Mouse (Mus musculus): ENCODE measurements around the gene Slc10a6.
A peak's percentile ranks its signal among the peaks of the same experiment; 100 is the strongest.

The Slc10a6 gene

DNA sequence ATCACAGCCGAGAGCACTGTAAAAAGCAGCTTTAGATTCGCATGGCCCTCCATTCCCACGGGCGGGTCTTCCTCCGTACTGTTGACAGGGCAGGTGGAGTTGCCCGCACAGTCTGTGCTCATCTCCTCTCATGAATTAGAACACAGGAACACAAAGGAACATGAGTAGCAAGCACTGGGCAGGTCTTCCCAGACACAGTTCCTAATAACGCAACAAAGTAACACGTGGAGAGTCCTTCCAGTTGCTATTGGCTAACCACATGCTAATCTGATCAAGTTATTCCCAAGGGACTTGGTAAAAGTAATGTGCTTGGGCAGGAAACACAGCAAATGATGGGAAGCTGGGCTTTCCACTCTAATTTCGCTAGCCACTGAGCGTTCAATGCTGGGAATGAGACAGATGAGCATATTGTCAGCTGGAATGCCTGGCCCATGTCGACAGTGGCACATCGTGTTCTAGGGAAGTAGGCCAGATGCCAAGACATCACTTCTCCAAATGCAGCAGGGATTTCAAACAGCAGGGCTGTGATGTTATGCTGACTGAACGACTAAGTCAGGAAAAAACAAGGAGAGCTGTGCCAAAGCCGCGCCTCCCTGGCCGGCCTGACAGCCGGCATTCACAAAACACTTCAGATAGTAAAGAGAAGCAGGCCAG lies at the start of gene Slc10a6:
Gene Slc10a6, minus strand, starts transcription at position 293 of the 654 bp plus-strand sequence.
- peak in 1 of 2 experiments; percentile 25 for DNase-seq (ENCODE audit: low spot score in 2 of 2)

DNA sequence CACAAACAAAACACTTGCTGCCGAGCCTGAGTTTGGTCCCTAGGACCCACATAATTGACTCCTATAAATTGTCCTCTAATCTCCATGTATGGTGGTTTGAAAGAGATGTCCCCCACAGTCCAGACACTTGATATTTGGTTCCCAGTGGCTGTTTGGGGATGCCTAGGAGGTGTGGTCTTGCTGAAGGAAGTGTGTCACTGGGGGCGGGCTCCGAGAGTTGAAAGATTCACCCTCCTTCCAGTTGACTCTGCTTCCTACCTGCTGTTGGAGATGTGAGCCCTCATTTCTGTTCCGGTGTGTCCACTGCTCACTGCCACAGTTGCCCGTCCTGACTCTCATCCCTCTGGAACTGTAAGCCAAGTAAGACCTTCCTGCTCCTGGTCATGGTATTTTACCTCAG lies 49.8 kb upstream of the Slc10a6 start:
- DNase-seq (ENCODE audit: low spot score in 2 of 2) = no peak

DNA sequence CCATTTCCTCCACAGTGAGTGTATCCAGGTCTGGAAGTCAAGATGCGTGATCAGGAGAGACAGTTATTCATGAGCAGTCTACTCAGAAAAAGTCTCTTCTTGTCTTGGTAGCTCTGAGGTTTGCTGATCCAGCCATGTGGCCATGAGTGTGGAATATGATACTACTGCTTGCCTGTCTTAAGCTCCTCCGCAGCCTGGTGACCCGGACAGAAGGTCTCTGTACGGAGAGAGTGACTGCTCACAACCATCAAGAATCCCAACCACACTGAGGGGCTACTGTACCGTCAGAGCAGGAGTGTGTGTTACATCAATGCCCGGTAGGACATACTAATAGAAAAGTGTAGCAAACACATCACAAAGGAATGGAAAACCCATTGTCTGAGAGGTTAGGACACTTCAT lies 48.7 kb upstream of the Slc10a6 start:
- no peak for DNase-seq (ENCODE audit: low spot score in 2 of 2)

DNA sequence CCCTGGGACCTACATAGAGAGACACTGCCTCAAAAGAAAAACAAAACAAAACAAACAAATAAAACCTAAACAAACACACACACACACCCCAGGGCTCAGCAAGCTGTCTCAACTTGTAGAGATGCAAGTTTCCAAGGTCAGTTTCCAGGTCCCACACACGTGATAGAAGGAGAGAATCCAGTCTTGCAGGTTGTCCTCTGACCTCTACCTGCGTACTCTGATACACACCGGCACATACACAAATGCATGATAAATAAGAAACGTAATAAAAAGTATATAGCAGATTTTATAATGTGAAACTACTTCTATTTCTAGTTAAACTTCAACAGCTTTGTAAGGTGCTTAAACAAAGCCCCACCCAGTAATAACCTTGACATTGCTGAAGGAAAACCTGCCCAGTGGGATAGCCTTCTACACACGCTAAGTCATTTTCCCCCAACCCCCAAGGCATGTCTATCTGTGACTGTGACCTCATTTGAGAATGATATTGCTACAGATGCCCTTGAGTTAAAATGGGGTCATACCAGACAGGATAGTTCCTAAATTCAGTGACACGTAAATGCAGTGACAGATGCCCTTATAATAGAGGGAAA lies 47.2 kb upstream of the Slc10a6 start:
- DNase-seq (ENCODE audit: low spot score in 2 of 2) = no peak

DNA sequence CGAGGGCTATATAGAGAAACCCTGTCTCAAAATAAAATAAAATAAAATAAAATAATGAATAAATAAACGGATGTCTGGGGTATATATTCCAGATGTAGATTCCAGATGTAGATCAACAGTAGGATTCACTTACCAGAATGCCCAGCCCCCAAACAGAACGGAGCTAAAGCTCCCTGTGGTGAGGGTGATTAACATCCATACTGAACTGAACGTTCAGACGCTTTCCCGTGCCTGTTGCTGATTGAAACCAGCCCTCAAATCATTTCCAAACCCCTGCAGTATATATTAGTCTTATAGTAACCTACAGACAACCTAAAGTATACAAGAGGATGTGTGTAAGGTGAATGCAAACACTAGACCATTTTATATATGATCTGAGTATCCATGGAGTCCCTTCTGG lies 45.3 kb upstream of the Slc10a6 start:
- no peak for DNase-seq (ENCODE audit: low spot score in 2 of 2)

DNA sequence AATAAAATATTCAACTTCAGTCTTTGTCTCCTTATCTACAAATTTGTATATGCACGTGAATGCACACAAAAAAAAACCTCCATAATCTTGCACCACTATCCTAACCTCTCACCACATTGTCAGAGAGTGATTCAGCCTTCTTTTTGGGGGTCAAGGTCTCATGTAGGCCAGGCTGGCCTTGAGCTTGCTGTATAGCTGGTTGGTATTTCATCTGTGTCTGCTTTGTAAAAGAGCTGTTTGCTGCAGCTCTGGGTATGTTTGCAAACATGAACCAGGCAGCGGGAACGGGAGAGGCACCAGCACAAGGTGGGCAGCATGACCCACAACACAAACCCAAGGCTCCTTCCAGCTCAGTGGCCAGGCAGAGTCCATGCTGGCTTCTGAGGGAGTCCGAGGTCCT lies 44.4 kb upstream of the Slc10a6 start:
- DNase-seq (ENCODE audit: low spot score in 2 of 2) = no peak

DNA sequence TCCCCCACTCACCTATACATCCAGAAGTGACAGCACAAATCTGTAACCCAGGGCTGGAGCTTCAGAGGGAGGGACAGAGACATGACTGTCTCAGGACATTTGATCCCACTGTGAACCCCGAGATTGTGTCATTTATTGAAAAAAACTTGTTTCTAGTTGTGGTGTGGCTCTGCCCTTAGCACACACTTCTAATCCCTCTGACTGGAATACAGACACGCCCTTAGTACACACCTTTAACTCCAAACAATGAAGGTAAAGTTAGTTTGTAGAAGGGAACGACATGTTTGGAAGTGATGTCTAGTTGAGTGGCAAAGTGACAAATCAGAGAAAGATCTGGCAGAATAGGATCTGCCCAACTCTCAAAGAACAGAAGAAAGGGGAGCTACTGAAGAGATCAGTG lies 42.7 kb upstream of the Slc10a6 start:
- no peak for DNase-seq (ENCODE audit: low spot score in 2 of 2)

DNA sequence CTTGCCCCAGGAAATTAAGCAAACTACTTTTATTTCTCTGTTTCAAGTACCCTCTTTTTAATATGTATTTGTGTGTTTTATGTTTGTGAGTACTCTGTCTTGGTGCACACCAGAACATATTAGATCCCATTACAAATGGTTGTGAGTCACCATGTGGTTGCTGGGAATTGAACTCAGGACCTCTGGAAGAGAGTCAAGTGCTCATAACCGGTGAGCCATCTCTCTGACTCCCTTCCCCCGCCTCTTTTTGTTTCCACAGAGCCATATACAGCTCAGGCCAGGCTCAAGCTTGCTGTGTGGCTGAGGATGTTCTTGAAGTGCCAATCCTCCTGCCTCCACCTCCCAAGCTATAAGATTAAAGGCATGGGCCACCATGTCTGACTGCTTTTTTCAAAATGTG lies 36.7 kb upstream of the Slc10a6 start:
- DNase-seq (ENCODE audit: low spot score in 2 of 2) = no peak

DNA sequence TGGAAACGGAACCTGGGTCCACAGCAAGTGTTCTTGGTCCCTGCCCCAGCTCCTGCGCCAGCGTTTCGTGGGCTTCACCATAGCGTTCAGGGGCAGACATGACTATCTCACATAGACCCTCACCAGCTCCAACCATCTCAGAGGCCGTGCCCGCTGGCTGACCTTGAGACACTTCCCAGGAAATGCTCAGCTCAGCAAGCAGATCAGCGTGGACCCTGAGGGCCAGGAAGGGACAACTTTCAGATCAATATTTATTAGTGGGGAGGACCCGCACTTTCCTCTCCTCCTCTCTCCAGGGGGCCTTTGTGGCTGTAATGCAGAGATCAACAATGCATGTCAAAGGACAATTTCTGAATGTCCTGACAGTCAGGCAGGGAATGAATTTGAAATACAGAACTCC lies 35.7 kb upstream of the Slc10a6 start:
- DNase-seq (ENCODE audit: low spot score in 2 of 2) = no peak

DNA sequence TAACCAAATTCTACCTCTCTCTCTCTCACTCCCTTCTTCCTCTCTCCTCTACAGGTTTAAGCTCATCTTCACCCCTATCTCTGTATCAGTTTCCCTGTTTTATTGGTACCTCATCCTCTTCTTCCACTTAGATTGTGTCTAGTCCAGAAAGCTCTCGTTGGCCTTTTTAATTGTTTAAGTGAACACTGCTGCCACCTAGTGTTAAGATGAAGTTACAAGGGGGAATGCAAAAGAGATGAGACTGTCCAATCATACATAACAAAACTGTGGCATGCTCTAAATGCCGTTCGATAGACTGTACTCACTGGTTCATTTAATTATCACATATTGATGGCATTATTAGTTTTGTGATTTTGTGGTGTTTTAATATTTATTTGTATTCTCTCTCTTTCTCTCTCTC lies 30.4 kb upstream of the Slc10a6 start:
- DNase-seq (ENCODE audit: low spot score in 2 of 2) = no peak

DNA sequence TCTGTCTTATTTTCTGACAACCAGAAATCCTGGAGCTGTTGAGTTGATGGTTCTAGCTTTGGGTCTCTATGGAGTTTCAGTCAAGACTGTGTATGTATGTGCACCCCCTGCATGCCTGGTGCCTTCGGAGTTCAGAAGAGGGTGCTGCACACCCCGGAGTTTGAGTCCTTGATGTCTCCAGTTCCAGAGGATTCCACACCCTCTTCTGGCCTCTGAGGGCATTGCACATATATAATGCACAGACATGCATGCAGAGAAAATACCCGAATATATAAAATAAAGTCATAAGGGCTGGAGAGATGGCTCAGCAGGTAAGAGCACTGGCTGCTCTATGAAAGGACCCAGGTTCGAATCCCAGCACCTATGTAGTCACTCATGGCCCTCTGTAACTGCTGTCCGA lies 29.7 kb upstream of the Slc10a6 start:
- DNase-seq (ENCODE audit: low spot score in 2 of 2) = no peak

DNA sequence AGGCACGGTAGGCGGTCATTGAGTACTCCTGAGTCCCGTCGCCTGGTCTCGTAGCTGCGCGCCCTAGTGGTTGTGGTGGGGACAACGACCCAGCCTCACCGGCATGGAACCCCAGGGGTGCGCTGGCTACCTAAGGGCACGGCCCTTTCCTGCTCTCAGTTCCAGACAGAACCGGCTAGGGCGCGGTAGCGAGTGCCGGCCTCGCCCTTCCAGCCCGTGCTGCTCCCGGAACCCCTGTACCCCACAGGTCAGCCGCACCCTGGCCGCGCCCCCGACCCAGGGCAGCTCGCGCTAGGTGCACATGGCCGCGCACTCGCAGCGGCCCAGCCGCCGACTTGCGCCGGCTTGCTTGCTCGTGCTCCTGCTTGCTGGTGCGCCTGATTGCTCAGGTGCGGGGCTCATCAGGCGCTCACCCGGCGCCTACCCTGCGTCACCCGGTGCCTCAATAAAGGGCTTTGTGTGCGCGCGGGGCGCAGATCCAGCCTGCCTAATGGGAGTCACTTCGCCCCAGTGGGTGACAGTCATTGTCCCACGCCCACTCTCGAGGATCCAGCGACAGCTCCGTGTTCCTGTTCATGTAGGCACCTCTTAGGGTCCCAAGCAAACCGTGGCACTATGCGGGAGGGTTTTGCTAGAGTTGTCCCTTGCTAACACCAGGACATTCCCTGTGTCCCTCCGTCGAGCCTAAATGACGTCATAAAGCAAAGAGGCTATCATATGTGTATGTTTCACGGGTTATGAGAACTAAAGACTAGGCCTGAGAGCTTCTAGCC lies 26.3 kb upstream of the Slc10a6 start, which contains the start of gene 1700016H13Rik:
Gene 1700016H13Rik, minus strand, starts transcription at position 665 of the 773 bp plus-strand sequence.
- peak; percentile 30 to 34 for DNase-seq (ENCODE audit: low spot score in 2 of 2)

DNA sequence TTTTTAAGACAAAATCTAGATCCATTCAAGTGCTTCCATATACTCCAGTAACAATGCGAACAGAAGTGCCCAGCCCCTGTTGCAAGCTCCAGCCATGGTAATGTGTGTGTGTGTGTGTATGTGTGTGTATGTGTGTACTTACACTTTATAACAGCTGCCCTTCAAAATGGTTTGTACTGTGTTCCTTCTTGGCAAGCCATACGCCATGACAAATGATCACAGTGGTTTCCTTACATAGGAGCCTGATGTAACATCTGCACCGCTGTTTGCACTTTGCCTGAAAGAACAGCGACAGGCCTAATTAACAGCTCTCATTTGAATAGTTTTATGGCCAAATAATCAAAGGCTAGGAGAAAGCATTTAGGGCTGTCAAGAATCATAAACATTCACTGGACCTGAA lies 25.6 kb upstream of the Slc10a6 start:
- DNase-seq (ENCODE audit: low spot score in 2 of 2) = no peak

DNA sequence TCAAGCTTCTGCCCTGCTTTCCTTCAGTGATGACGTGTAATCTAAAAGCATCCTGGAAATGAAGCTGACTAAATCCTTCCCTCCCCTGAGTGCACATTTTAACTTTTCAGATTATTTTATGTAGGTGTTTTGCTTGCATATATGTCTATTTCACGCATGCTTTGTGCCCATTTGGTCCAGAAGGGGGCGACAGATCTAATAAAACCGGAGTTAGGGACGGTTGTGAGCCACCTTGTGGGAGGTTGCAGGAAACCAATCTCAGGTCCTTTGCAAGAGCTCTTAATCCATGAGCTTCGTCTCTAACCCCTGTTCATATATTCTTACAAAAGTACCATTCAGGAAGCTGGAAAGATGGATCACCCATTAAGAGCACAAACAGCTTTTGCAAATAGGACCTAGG lies 25.0 kb upstream of the Slc10a6 start:
- peak in 1 of 2 experiments; percentile 12 for DNase-seq (ENCODE audit: low spot score in 2 of 2)

DNA sequence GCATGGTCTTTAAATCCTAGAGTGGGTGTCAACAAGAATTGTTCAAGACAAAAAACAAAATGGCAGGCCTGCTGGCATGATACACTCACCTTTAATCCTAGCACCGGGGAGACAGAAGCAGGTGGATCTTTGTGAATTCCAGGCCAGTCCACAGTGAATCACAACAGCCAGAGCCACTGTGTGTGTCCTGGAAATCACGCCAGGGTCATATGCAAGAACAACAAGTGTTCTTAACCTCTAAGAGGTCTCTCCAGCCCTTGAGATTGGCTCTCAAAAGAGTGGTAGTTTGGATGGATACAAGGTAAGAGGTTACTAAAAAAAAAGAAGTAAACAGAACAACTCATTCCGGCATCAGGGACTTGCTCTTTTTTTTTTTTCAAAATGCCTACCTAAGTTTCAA lies 18.1 kb upstream of the Slc10a6 start:
- DNase-seq (ENCODE audit: low spot score in 2 of 2) = no peak

DNA sequence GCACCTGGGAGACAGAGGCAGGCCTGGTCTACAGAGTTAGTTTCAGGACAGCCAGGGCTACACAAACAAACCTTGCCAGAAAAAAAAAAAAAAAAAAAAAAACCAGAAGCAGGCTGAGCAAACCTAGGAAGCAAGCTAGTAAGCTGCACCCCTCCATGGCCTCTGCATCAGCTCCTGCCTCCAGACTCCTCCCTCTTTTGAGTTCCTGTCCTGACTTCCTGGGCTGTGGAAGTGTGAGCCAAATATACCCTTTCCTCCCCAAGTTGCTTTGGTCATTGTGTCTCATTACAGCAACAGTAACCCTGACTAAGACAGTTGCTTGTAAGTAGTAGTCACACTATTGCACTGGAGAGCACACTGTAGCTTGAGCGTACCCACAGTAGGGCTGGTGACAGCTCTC lies 15.0 kb upstream of the Slc10a6 start:
- no peak for DNase-seq (ENCODE audit: low spot score in 2 of 2)

DNA sequence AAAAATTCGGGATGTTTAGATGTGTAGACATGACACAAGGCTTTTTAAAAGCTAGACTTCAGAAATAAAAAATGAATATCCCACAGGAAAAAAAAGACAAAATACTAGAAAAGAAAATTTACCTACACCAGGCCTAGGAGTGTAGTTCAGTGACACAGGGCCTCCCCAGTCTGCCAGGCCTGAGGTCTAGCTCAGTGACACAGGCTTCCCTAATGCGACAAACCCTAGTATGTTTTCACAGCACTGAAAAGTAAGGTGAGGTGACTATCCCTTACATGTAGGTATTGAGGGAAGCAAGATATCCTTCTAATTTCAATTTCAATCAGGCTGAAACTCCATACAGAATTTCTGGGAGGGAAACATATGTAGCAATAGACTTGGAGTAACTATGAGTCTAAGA lies 8.0 kb upstream of the Slc10a6 start:
- no peak for DNase-seq (ENCODE audit: low spot score in 2 of 2)

DNA sequence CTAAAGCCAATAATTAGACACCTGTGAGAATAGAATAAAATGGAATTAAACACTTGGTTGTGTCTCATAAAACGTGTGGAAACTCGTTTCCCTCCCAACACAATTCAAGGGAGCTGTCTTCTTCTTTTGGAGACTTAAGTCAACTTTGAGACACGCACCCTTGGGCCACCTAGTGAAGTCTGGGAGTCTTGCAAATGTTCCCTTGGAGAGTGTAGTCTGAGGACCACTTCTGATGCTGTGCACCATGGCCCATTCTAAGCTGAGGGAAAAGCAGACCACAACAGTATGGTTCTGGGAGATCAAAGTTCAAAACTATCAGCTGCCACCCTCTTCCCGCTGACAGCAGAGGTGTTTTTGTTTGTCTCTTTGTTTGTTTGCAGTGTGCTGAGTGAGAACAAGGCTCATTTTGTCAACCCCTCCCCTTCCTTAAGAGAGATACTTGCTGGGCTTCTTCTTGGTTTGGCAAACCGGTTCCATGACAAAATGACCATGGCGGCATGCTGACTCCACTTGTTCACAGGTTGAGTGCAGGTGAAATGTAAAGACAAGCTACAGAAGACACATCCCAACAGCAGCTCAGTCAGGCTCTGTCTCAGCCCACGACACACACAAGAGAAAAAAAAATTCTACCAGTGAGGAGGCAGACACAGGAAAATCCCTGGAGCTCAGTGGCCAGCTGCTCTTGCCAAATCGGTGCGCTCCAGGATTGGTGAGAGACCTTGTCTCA lies 814 bp upstream of the Slc10a6 start:
- no peak for DNase-seq (ENCODE audit: low spot score in 2 of 2)

DNA sequence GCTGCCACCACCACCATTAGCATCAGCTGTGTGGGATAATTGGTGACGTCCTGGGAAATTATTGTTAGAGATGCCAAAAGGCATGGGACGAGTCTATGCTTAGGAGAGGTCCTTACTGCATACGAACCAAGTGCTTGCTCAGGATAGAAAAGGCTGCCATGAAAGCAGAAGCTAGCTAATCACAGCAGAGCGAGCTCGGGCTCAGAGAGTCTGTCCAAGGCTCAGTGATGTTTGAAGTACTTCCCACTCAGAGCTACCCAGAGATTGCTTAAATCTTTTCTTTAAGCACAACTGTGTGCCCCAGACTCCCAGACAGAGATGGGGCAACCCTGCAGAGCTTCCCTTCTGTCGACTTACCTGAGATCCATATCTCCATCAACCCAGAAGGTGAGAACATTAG lies 704 bp downstream of the Slc10a6 start:
- no peak for DNase-seq (ENCODE audit: low spot score in 2 of 2)

DNA sequence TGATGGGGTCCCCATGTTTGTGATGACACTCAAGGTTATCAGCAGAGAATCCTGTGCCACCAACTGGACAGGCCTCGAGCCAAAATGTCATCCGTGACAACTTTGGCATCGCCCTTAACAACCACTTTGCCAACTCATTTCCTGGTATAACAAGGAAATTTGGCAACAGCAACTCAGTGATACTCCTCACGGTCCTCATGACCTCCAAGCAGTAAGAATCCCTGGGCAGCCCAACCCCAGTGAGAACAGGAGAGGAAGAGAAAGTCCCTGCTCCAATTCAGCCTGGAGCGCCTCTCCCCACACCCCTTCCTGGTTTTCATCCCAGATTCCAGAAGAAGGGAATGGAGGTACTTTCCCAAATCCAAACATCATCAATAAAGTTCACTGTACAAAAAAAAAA lies 4.4 kb downstream of the Slc10a6 start:
- DNase-seq (ENCODE audit: low spot score in 2 of 2) = no peak

DNA sequence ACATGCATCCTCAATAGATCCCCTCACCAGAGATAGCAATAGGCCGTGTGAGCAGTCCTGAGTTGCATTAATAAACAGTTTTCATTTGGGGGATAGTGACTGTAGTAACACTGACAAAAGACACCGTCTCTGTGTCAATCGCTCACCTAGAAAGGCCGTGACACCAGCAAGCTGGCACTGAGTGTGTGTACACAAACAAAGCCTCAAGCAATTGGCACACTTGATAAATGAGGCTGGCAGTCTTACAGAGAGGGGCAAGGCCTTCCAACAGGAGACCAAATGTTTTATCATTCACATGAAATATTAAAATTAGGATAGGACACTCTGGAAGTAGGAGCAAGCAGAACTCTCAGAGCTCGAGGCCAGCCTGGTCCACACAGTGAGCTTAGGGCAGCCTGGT lies 6.9 kb downstream of the Slc10a6 start:
- DNase-seq (ENCODE audit: low spot score in 2 of 2) = no peak

DNA sequence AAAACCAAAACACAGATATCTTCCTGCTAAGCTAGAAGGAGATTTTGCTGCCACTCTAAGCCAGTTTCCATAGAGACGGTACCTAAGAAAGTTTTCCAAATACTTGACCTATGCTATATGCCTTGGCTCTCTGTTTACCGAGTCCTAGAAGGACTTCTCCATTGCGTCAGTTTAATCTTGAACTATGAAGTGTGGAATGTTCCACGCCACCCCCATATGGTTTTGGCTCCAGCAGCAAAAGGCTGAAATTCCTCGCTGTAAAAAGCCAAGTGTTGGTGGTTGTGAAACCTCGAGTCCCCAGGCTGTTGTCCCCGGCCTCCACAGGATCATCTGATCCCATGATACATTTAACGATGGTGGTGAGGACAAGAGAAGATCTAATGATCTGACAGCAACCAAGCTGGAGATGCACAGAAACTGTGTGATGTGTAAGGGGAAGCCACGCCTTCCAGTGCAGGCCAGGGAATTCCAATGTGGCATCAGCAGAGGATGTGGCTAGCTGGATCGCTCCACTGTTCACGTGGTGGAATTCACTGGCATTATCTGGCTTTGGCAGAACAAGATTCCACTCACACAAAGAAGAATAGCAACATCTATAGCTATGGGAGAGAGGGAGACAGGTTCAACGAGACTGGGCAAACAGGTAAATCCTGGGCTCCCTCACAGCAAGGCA lies 8.8 kb downstream of the Slc10a6 start:
- DNase-seq (ENCODE audit: low spot score in 2 of 2) = no peak
